Mouse (Mus musculus) left cerebral cortex, postnatal 4 days (tissue): ENCODE data around the gene Slc25a13. TPM values are rescaled to one million over a fixed set of nuclear protein-coding genes. Genes with fewer than 3 reads are reported as not detected.
"Not testable (repeated sequence)": the region's sequence is repeated elsewhere in the genome, so short reads cannot be mapped to it uniquely, and the experiment has no call there.

Experiments
- DNase-seq: peaks from one replicate; pipeline ENCODE4 v3.0.0-alpha.2; 2022
- intact Hi-C: fragments of 180-260 bp; cut with DNase I; formaldehyde crosslinking; loops from one replicate; pipeline ENCODE4 v1.15.1; 2025
- total RNA-seq, 2 experiments: library from RNA; stranded (reverse); gene quantifications; 2 replicates each; pipeline ENCODE4 v1.2.3; 2021

Gene Slc25a13
- total RNA-seq, 2 experiments from 2014 or later: 2.4 to 2.5 TPM

- intact Hi-C loops: no loop called here
- no peak for DNase-seq
Measured at GRCm38 (mm10) chr6:6205599-6206165, 11.3 kb downstream of the Slc25a13 start.

- intact Hi-C loops: no loop called here
- no peak for DNase-seq
Measured at GRCm38 (mm10) chr6:6202451-6202850, 14.5 kb downstream of the Slc25a13 start.

- intact Hi-C loops: no loop called here
Measured at GRCm38 (mm10) chr6:6201977-6202376, 15.0 kb downstream of the Slc25a13 start.

DNA sequence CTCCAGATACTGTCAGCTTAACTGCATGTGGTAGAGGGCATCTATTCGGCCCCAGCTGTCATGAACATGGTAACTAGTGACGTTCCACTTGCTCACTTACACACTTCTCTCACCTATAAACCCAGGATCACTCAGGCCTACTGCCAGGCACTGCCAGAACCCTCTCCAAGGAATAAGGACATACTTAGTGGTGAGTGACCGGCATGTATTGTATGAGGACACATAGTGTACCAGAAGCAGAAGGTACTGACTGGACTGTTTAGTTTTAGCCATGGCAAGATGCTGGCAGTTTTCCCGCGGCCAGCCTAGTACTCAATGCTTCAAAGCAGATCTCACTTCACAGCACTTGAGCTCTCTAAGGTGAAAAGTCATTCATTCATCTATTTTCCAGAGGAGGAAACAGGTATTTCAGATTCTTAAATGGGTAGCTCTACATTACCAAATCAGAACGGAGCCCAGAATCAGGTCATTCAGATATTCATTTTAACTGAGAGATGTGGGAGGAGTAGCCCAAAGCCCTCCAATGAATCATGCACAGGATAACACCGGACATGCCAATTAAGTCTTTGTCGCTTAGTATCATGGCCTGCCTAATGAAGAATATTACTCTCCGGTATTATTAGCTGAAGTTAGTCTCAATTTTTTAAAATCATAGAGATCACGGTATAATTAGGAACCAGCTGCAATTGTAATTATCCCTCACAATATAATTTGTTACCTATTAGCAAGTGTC, 17.7 kb downstream of the Slc25a13 start:
- intact Hi-C loops: no loop called here
- no peak for DNase-seq

More at GRCm38 (mm10) chr6:6201977-6202376, 15.0 kb downstream of the Slc25a13 start:
- DNase-seq: no peak

DNA sequence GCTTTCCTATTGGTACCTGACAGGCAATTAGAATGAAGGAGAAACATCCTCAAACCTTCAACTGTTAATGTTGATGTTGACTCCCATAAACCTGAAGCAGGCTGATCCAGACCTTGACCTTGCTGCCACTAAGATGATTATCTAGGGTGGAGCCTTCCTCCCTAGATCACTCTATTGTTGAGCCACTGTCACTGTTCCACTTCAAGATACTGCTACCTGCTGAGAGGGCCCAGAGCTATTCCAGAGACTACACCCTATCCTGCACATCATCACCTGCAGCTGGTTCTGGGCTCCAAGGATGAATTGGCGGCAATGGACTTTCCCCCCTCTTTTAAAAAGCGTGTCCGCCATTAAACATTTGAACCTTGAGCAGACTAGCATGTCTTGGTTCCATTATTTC, 18.9 kb downstream of the Slc25a13 start:
- intact Hi-C loops, DNase-seq: not testable (repeated sequence)

DNA sequence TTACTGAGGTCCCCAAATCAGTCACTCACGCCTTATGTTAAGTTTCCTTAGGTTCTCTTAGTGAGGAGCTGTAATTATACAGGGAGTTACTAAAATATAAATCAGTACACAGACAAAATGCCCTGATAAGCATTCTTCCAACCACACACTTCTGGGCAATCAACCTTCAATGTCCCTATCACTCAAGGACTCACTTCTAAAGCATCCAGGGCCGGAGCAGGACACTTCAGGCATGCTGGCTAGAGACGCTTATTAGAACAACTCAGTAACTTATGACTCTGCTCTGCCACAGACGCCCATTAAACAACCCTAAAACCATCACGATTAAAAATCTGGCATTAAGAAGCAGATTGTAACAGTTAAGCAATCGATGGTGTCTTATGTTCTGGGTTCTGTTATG, 19.6 kb downstream of the Slc25a13 start:
- DNase-seq: no peak
- intact Hi-C loops: no loop called here

- intact Hi-C loops: no loop called here
- DNase-seq: no peak
Measured at GRCm38 (mm10) chr6:6196527-6196926, 20.4 kb downstream of the Slc25a13 start.

- no peak for DNase-seq
- intact Hi-C loops: no loop called here
Measured at GRCm38 (mm10) chr6:6194831-6195230, 22.1 kb downstream of the Slc25a13 start.

DNA sequence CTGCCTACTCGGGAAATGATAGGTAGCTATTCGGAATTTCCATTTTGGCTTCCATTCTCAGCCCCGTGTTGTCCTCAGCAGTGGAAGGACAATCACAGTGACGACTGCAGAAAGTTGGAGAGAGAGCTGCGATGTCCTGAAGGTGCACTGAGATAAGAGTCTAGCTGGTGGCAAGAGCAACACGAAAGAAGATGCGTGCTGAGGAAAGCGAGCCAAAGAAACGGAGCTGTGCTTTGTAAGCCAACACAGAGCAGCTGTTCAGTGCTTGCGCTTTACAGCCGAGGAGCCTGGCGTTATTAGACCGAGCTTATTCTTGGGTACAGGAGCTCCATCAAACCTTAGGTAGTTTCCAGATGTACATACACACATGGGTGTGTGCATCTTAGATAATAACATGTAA, 23.1 kb downstream of the Slc25a13 start:
- DNase-seq: no peak
- intact Hi-C loops: no loop called here

GRCm38 (mm10) chr6:6192413-6192812, 24.6 kb downstream of the Slc25a13 start:
- no peak for DNase-seq
- intact Hi-C loops: no loop called here

DNA sequence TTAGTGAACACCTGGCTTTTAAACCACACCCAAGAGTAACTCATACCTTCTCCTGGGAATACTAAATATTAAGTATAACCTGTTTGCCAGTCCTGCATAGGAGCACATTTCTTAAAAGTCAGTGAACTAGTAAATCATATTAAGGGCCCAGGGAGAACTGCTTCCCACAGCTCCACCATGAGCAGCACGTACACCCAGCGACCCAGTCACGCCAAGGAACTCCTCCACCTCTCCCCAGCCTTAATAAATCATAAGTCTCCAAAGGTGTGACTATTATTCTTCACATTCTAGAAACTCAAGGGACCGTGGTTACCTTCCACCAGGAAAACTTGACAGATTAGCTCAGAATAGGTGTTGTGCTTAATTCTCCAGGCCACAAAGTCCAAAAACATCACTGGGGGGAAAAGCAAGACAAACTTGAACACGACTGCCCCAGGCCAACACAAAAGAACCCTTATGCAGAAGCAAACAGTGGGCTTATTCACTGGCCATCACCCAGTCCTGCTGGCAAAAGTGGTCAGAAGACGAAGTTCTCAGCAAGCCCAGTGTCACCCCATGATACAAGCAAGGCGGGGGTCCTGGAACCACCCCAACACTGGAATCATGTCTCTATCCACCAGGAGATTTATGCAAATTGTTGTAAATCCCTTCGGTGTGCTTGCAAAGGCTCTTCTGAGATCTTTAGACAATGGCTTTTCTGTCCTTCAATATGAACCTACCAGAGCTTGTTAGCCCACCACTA, 25.2 kb downstream of the Slc25a13 start:
- intact Hi-C loops: no loop called here
- peak; percentile 8 for DNase-seq

DNA sequence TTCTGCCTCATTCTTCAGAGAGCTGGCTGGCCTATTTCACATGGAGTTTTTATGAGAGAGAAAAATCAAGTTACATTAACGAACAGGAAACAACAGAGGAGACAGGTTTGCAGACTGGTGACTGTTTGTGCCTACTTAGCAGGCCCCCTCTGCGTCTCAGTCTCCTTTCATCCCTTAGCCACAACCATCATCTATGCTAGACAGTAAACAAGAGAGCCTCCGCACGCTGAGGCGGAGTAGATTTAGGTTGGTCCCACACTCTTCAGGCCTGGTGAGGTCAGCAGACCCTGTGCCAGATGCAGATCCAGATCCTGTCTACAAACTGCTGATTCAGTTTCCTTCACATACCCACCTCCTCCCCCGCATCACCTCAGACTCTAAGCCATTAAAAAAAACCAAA, 28.0 kb downstream of the Slc25a13 start:
- intact Hi-C loops: no loop called here
- DNase-seq: no peak

DNA sequence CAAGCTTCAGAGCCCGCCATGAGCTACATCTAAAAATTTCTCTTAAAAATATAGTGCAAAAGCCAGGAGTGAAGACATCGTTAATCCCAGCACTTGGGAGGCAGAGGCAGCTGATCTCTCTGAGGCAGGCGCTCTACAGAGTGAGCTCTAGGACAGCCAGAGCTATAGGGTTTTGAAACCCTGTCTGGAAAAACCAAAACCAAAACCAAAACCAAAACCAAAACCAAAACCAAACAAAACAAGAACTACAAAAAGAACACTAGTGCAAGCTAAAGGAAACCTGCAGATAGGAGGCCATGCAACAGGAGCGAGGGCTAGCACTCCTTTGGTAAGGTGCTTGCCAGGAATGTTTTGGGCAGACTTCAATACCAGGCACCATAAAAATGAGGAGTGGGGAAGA, 30.5 kb downstream of the Slc25a13 start:
- intact Hi-C loops: no loop called here

DNA sequence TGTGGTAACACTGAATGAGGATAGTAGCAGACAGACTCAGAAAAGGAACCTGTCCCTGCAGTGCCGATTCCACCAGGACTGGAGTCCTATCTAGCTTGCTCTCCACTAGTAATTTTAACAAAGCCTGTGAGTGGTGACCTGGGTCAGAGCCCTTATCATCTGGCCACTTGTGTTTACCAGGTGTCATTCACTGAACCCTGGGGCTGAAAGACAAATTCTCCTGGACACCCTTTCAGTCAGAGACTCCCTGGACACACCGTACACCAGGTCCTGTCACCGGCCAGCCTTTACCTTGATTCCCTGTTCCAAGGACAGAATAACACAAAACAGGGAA, 31.3 kb downstream of the Slc25a13 start:
- intact Hi-C loops: no loop called here
- no peak for DNase-seq

More for the DNA sequence above, 30.5 kb downstream of the Slc25a13 start:
- DNase-seq: no peak

GRCm38 (mm10) chr6:6184921-6185734, 31.8 kb downstream of the Slc25a13 start:
- no peak for DNase-seq
- intact Hi-C loops: no loop called here

GRCm38 (mm10) chr6:6183601-6184000, 33.4 kb downstream of the Slc25a13 start:
- intact Hi-C loops: no loop called here
- DNase-seq: no peak

DNA sequence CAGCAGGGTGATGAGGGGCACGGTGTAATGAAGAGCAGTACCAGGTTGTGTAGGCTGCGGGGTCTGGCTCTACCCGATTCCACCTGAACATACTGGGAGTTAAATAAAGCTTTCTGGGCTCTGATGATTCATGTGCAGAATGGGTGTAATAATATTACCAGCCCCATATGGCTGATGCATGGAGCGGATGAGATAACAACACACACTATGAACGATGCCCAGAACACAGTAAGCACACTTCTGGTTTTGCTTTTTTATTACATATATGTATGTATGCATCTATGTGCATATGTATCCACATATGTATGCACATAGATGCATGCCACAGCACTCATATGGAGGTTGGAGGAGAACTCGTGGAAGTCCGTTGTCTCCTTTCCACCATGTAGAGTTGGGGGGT, 34.8 kb downstream of the Slc25a13 start:
- DNase-seq: no peak
- intact Hi-C loops: no loop called here

DNA sequence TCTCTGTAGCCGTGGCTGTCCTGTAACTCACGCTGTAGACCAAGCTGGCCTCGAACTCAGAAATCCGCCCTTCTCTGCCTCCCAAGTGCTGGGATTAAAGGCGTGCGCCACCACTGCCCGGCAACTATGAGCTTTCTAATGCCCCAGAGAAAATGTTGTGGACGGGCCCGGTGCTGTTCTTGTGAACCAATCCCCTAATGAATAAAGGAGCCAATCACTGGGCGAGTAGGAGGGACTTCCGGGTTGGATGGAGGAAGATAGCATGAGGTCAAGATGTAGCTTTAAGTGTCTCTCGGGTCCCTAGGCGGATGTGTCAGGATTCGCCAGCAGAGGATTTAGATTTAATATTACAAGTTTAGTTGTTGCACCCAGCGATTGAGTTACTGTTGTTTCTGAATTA, 38.6 kb downstream of the Slc25a13 start:
- intact Hi-C loops, DNase-seq: not testable (repeated sequence)

- DNase-seq: no peak
- intact Hi-C loops: no loop called here
Measured at GRCm38 (mm10) chr6:6175350-6175971, 41.5 kb downstream of the Slc25a13 start.

DNA sequence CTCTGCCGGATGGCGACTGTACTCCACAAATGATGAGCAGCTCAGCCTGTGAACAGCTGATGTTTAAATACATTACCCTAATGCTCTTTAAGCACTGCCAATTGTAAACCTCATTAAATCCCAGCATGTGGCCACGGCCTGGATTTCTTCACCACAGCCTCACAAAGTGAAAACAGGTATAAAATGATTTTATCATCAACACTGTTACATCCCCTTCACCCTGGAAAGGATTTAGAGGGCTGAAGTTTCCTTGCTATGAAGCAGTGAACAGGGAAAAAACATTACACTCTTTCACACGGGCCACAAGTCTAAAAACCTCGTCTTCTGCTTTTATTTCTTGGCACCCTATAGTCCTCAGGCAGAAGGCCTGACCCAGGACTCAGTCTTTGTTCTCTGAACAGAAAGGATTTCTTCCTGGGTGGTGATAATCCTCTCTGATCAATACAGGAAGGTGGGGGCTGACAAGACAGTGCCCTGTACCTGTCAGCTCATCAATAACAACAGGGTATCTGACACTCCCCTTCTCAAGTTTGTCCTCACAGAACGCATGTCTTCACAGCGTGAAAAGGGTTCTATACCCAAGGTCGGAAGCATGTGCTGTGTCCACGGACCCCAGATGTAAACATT, 42.9 kb downstream of the Slc25a13 start:
- DNase-seq: peak; percentile 8
- intact Hi-C loops: no loop called here
